Mouse (Mus musculus) right cerebral cortex, postnatal 4 days (tissue): ENCODE results near the gene Aacs.
"Not testable (repeated sequence)": the region's sequence is repeated elsewhere in the genome, so short reads cannot be mapped to it uniquely, and the experiment has no call there.

ENCODE experiments used
- DNase-seq: peaks from one replicate; pipeline ENCODE4 v3.0.0-alpha.2; 2022

Aacs gene

DNA sequence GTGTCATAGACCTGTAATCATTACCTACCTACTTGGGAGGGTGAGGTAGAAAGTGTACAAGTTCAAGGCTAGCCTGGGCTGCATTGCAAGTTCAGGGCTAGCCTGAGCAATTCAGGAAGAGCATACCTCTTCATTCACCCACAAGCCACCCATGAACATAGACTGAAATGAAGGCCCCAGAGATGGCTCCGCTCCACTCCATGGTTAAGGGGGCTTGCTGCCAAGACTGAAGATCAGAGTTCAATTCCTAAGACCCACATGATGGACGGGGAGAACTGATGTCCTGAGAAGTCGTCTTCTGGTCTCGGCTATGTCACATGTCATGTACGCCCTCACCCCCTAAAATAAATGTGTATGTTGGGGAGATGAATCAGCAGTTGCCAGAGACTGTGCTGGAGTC, 9.1 kb upstream of the Aacs start:
- no peak for DNase-seq

DNA sequence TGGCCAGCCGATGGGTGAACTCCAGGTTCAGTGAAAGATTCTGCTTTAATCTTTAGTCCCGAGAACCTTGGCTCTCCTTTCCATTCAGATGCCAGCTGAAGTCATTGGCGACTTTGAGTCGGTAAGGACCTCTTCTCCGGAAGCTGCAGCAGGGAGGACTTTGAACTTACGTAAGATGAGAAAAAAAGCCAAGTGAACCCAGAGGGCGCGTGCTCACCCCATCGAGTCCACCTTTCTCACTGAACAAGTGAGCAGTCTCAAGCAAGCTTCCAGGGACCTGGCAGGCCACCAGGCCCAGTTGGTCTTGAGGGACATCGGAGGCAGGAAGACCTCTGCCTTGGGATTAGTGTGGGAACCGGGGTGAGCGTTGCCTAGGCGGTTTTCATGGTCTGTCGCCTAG, 8.4 kb upstream of the Aacs start:
- no peak for DNase-seq

DNA sequence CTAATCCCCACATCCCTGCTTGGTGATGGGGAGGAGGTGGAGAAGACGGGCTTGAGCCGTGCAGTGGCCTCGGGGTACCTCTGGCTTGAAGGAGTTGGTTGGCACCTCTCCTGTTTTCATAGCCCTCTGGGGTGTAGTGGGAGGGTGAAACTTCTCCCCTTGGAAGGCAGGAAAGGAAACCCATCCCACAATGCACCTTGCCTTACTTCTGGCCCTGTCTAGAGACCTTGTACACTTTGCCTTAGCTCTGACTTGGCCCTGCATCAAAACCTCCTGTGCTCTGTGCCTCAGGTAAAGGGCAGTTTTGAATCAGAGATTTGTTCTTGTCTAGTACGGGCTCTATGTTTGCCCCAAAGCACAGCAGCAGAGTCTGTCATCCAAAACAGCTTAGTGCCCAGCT, 4.9 kb upstream of the Aacs start:
- no peak for DNase-seq

DNA sequence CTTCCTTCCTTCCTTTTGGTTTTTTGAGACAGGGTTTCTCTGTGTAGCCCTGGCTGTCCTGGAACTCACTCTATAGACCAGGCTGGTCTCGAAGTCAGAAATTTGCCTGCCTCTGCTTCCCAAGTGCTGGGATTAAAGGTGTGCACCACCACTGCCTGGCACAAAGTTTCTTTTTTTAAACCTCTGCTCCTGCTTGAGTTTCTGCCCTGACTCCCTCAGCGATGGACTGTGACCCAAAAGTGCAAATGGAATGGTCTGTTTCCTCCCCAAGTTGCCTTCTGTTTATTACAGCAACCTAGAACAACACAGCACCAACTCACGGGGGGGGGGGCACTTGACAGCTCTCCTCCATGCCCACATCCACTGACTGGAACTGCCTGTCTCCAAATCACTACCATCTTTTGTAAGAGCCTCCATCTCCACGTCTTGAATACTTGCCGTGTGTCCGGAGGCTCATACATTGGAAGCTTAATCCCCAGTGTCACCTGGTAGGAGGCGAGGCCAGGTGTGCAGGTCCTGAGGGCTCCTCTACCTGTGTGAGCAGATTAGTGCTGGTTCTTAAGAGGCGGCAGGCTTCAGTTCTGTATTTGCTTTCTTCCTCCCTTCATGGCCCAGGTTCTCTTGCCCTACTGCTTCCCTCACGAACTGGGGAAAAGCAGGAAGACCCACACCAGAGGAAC, 2.7 kb upstream of the Aacs start:
- no peak for DNase-seq

DNA sequence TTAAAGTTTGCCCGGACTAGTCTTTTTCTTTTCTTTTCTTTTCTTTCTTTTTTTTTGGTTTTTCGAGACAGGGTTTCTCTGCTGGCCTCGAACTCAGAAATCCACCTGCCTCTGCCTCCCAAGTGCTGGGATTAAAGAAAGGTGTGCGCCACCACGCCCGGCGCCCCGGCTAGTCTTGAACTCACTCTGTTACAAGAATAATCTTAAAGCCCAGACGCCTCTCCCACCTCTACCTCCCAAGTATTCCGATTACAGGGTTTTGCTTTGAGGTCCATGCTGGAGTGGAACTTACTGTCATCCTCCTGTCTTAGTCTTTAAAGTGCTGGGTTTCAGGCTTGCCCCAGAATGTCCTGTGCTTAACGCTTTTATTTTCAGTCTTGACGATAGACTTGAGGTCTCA, 584 bp upstream of the Aacs start:
- no peak for DNase-seq

DNA sequence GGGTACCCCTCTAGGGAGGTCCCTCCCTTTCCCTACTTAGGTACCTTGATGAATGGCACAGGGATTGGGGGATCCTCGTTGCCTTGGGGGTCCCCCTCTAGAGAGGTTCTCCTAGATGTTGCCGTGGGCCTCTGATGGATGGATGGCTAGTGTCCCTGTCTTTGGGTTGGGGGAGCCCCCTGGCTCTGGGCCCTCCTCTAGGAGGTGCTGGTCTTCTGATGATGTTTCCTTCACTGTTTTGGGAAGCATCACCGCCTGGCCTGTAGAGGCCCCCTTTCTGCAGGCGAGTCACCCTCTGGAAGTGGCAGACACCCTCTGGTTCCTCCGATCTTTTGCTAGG, 642 bp downstream of the Aacs start:
- peak; percentile 40 for DNase-seq

DNA sequence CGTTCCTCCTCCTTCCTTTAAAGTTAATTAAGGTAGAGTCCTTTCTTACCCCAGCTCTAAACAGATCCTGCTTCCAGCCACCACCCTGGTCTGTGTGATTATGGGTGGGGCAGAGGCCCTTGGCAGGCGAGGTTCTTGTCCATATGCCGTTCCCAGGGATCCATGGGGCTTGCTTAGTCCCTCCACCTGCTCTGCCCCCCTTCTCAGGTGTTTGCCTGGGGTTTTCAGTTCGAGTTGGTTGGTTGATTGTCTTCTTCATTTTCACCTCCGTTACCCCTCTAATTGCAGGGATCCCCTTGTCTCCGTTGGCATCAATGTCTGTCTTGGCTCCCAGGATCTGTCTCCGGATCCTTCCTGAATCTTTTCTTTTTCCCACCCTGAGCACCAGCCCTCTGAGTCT, 1.2 kb downstream of the Aacs start:
- DNase-seq = no peak

DNA sequence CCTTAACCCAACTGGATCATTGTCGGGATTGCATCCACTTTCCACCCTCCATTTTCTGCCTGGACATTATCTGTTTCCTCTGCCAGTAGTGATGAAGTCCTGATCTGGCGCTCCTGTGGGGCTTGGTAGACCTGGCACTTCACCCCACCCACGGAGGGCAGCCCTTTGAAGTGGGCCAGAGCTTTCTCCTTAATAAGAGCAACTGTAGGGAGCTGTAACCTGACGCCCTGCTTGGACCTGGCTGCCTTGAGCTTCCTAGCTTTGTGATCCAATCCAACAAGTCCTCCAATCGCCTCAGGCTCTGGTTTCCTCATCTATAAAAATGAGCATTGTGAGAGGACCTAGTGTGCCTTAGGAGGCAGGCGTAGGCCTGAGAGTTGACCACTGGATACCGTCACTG, 1.9 kb downstream of the Aacs start:
- no peak for DNase-seq

DNA sequence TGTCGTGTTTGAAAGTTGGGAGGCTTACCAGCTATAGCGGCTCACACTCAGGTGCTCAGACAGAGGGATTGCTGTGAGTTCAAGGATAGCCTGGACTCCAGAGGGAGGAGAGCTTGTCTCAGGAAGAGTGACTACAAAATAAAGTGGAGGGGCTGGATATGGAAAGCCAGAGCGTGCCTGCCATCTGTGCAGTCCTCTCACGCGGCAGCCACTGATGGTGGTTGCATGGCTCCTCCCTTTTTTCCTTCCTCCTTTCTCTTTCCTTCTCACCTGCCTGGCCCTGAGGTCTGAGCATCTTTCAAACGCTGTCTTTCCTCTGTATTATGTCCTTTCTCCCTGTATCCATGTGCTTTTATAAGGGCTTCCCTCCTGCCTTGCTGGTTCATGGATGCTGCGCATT, 2.4 kb downstream of the Aacs start:
- no peak for DNase-seq

DNA sequence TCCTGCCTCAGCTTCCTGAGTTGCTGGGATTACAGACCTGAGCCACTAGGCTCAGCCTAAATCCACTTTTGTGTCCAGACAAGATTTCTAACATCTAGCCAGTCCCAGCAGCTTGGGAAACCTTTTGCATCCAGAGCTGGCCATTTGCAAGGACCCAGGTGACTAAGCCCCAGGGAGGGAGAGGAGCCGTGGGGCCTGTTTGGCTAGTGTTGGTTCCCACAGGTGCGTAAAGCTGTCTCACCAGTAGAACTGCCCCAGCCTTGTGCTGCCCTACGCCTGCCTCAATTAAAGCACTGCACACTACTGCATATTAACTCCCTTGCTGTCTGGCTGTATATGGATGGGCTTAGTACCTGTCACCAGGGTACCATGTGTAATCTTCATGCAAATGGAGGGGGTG, 3.8 kb downstream of the Aacs start:
- DNase-seq = no peak

DNA sequence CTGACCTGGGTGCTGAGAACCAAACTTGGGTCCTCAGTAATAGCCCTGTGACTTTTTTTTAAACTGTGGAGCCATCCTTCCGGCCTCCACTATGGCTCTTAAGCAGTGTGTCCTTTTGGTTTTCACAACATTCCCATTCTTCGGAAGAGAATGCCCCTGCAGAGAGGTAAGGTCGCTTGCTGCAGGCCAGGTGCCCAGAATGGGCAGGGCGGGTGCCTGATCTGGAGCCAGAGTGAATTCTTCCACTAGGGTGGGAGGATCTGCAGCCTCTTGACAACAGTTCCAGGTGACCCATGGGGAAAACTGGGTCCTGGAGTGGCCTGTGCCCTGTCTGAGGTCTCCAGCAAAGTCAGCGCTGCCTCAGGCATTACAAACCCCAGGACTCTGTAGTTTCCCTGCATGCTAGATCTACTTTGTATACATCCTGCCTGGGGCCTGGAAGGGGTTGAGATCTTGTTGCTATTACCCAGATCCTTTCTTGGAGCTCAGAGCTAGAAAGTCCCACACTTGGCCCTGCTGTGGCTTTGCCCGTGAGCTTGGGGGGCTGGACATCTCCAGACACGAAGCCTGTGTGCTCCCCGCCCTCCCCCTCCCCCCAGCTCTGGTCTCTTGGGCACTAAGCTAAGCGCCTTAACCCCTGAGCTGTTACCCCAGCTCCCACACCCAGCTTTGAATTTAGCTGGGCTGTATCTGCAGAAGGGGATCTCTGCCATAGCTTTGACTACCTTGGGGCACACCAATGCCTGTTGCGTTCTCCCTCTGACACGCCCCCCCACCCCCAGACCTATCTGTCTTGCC, 5.0 kb downstream of the Aacs start:
- DNase-seq = no peak

DNA sequence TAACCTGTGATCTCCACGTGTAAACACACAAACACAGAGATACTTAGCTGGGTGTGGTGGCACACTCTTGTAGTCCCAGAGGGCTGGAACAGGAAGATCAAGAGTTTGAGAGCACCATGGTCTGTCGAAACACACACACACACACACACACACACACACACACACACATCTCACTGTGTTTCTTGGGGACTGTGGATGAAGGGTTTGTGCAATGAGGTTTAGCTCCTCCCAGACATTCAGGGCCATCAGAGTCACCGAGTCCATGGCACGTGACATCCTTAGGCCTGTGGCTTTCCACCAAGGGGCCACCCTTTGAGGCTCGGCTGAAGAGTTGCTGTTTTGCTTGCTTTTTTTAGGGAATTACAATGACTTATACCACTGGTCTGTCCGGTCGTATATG, 6.9 kb downstream of the Aacs start:
- no peak for DNase-seq

DNA sequence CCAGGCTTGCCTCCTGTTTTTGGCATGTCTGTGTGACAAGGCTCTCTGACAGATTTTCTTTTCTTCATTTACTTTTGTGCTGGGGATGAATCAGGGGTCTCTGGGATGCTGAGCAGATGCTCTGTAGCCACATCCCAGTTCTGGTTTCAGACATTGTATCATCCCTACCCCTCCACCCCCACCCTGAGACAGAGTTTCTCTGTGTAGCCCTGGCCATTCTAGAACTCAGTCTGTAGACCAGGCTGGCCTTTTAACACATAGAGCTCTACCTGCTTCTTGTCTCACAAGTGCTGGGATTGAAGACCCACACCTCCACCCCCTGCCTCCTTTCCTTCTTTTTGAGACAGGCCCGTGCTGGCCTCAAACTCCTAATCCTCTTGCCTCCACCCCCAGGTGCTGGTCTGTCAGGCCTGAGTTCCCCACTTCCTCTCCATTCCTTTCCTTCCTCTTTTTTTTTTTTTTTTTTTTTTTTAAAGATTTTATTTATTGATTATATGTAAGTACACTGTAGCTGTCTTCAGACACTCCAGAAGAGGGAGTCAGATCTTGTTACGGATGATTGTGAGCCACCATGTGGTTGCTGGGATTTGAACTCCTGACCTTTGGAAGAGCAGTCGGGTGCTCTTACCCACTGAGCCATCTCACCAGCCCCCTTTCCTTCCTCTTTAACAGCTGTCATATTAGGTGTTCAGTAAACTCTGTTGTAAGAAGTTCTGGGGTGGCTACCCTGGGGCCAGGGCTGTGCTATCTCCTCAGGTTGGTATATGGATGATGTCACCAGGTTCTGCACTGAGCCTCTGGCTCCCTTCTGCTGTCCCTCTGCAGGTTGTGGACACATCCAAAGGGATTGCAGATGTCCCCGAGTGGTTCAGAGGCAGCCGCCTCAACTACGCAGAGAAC, 8.3 kb downstream of the Aacs start:
- no peak for DNase-seq

DNA sequence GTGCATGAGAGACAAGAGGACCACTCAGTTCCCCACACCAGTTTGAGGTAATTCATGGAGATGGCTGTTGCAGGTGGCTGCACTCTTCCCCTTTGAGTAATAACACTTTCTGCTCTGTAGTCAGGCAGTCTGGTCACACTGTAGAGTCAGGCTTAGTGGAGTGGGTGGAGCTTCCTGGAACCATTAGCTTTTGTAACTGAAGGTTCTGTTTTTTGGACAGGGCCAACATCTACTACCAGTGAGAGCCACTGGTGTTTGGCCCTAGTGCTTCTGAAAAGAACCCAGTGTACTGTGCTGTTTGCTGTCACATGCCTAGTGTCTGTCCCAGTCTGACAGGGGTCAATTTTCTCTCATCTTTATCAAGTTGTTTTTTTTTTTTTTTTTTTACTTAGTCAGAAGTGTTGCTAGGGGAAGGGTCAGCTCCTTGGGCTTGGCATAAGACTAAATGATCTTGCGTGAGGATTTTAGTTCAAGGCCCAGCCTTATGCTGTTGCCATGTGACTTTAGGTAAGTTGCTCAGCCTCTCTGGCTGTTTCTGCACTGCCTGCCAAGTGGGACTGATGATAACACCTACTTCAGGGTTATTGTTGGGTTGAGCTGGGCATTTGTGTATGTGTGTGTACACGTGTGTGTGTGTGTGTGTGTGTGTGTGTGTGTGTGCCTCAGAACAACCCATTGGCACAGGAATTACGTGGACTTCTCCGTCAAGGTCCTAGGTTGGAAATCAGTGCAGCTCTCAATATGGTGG, 9.6 kb downstream of the Aacs start:
- DNase-seq = no peak

DNA sequence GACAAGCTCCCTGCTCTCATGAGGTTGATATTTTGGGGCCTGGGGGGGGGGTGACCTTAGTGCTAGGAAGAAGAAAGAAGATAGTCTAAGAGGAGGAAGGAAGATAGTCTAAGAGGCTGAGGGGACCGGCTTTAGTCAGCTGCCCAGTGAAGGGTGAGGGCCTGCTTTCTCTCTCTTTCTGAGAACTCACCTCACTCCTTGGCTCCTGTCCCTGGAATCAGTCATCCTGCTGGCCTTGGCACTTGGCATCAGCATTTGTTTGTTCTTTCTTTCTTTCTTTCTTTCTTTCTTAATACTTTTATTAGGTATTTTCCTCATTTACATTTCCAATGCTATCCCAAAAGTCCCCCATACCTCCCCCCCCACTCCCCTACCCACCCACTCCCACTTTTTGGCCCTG, 10.5 kb downstream of the Aacs start:
- no peak for DNase-seq

DNA sequence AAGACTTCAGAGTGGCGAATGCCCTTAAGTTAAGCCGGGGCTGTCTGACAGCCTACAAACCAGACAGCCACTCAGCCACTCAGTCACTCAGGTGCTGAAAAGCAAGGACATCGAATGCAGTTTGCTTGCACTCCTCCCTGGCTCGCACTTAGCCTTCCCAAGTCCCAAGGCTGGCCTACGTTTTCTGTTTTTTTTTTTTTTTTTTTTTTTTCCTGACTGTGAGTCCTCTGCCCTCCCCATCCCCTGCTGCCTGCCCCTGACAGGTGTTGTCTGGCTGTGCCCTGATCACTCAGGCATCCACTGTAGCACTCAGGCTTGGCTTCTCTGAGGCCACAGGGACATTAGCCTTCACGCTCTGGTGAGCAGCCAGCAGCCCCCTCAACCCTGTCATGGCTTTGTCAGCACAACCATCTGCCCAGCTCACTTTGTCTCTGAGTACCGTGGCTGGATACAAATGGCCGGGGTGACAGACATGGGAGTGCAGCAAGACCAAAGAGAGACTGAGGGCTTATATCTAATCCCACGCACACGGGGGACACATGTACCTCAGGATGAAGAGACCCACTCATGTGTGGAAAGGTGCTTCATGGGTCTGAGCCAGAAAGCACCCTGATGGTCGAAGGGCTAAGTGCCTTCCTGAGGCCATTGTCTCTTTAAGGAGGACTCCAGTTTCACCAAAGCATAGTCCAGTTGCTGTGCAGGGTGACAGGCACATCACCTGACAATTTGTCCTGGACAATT, 11.9 kb downstream of the Aacs start:
- no peak for DNase-seq

DNA sequence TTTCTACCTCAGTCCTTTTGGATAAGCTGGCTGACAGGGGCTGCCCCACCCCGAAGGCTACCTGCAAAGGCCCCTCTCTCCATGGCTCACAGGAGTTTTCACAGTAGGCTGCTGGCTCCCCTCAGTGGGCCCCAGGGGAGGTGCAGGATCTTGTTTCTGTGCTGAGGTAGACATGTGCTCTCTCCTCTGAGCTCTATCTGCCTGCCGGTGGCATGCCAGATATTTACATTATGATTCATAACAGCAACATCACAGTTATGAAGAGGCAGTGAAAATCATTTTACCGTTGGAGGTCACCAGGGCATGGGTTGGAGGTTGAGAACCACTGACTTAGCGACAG, 12.5 kb downstream of the Aacs start:
- no peak for DNase-seq

DNA sequence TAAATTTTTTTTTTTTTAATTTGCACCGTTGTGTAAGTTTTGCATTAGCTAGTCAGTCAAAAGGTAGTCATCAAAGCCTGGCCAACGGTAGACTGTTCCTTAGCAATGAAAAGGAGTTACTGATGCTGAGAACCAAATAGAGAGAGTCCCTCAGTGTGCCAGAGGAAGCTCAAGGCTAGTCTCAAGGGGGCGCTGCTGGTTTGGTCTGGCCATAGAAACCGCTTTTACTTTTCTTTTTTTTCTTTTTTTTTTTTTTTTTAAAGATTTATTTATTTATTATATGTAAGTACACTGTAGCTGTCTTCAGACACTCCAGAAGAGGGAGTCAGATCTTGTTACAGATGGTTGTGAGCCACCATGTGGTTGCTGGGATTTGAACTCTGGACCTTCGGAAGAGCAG, 13.3 kb downstream of the Aacs start:
- DNase-seq = not testable (repeated sequence)

DNA sequence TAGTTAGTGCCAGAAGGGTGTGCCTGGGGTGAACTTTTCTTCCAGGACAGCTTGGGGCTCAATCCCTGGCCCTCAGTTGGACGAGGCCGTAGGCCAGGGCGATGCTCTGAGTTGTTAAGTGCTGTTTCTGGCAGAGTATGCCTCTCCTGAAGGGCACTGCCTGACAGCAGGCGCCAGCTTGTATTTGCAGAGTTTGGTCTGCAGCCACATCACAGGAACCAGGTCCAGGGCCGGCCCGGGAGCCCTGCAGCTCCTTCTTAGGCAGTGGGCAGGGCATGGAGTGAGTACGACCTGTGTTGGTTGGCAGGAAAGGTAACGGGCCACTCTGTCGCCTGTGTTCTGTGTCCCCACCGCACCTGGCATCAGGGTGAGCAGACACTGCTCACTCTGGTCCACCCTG, 15.5 kb downstream of the Aacs start:
- no peak for DNase-seq

DNA sequence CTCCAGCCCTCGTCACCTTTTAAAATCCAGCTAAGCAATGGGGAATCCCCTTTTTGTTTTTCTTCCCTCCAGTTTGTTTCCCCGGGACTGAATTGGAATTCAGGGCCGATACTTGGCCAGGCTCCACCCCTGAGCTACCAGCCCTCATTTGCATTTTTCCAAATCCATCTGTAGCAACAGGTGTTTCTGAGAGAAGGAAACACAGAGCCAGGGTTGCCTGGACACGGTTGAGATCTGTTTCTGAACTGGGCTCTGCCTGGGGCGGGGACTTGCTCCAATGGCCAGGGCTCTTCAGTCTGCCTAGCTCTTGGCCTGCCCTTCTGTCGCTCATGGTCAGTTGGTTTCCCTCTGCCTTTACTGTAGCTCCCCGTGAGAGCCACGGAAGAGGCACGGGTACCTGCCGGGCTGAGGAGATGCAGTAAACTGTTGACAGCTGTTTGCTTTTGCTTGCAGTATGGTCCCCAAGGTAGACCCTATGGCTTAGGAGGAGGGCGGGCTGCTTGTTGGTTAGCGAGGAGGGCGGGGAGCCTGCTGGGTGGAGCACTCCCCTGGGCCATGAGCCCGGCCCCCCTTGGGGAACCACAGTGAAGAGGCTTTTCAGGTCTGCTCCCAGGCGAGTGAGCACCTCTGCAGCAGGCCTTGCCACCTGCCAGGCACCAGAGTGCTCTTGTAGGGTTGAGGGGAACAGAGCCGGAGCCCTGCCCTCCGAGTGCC, 16.9 kb downstream of the Aacs start:
- DNase-seq = no peak

DNA sequence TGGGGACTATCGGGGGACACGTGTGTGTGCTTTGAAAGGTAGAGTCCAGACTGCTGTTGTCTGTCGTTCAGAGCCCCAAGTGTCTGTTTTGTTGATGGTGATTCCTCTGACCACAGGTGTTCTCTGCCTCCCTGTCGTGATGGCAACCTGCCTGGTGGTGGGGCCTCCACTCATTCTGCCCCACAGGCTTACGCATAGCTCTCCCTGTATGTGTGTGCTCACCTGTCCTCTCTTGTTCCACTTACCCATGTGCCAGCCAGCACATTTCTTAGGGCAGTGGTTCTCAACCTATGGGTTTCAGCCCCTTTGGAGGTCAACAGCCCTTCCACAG, 17.4 kb downstream of the Aacs start:
- DNase-seq = no peak

DNA sequence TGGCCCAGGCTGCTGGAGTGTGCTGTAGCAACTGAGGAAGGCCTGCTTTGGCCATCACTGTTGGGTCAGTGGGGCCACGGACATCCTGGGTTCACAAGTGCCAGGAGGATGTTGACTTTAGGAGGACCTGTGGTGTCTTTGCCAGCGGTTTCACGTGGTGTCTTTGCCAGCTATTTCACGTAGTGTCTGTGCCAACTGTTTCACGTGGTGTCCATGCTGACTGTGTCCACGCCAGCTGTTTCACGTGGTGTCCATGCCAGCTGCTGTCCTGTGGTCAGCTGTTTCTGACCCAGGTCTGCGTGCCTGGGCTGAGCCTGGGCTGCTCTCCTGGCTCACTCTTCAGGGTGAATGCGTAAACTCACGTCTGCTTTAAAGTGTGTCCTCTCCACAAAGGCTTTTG, 20.0 kb downstream of the Aacs start:
- no peak for DNase-seq
